Mouse (Mus musculus) T-helper 2 cell (primary cell): ENCODE data around the gene Itgb2.

ENCODE experiments used
- in situ Hi-C: fragments of 300-600 bp; cut with MboI, MseI; formaldehyde crosslinking; loops from one replicate; pipeline ENCODE4 v1.15.1; 2025; ENCODE audit warnings: high pct_unique_total_duplicates

Itgb2 gene

DNA sequence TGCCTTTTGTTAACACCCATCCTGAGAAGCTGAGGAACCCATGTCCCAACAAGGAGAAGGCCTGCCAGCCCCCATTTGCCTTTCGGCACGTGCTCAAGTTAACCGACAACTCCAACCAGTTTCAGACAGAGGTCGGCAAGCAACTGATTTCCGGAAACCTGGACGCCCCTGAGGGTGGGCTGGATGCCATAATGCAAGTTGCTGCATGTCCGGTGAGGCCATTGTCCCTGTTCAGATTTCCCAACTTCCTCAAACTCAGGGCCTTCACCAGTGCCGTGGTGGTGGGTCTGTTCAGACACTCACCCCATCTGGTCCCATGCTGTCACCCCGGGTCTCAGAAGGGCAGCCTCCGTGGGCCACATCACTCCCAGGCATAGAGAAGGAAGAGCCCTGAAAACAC lies 18.5 kb downstream of the Itgb2 start:
- in situ Hi-C loops, result no loop called here

DNA sequence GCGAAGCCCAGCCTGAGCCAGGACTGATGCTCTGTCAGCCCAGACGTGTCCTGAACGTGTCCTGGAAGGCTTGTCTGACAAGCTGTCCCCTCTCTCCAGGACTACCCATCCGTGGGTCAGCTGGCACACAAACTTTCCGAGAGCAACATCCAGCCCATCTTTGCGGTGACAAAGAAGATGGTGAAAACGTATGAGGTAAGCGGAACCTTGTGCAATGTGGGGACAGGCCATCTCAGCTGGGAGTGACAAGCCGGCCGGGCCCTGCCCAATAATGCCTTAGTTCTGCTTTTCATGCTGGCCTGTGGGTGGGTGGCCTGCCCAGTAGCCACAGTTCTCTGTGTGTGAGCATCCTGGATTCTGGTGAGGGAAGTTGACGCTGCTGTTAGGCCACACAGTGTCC lies 20.8 kb downstream of the Itgb2 start:
- in situ Hi-C loops, result loop anchor here (10.0 kb wide), 1 partner anchor 1046 kb away; no protein-coding TSS in a partner anchor

DNA sequence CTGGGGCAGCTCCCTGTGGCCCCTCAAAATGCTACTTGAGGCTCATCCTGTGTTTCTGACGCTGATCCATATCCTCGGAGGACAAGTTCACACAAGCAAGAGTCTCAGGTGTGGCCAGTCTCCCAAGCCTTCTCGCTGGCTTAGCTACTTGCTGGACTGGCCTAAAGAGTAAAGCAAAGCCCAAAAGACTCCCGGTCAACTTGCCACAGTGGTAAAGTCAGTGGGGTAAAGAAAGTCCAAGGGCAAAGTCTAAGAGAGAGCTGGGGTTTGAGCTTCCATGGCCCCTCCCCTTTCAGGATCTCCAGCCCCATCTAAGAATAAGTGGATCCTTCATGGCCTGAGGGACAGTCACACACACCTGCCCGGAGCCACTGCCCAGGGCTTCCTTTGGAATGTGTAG lies 22.1 kb downstream of the Itgb2 start:
- in situ Hi-C loops, result loop anchor here (10.0 kb wide), 1 partner anchor 1047 kb away; no protein-coding TSS in a partner anchor

DNA sequence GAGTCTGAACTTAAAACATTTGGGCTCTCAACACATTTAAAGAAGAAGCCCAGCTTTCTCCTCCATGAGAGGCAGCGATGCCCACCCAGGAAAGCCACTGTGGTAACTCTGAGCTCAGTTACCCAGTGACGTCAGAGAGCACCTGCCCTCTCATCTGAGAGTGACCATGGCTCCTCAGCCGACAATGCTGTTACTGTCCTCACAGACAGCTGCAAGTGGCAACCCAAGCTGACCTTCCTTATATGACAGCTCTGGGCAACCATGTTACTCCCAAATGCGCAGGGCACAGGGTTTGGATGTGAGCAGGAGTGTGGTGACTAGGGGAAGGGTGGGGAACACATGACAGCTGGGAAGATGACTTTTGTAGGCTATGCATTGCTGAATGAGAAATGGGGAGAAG lies 23.2 kb downstream of the Itgb2 start:
- in situ Hi-C loops, result loop anchor here (10.0 kb wide), 1 partner anchor 1048 kb away; no protein-coding TSS in a partner anchor

DNA sequence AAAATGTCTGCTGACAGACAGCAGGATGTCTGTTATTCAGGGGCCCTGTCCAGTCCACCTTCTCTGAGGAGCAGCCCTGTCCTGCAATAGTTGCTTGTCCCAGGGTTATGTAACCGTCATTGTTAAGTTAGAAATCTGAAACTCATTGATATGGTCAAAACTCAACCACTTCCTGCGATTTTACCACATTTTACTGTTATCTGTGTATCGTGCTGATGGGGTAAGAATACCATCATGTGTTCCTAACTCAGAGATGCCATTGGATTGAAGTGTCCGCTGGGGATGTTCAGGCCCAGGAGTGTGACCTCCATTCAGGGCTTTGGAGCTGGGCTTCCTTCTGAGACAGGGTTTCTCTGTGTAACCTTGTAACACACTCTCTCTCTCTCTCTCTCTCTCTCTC lies 24.9 kb downstream of the Itgb2 start:
- in situ Hi-C loops, result loop anchor here (10.0 kb wide), 1 partner anchor 1050 kb away; no protein-coding TSS in a partner anchor

DNA sequence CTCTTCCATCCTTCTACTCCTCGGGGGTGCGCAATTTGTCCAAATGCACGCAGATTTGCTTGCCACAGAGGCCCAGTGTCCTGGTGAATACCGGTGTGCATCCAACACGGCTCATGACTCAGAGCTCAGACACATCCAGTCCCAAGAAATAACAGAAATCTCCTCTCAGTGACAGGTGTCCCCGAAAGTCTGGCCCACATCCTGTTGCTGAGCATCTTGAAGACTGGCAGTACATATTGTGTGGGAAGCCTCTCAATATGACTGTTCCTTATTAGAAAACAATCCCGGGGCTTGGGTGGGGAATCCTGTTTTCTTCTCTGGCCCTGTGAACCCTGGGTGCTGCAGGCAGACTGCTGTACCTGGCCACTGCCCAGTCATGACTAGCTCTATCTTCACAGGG lies 26.6 kb downstream of the Itgb2 start:
- in situ Hi-C loops, result loop anchor here (10.0 kb wide), 1 partner anchor 1052 kb away; no protein-coding TSS in a partner anchor

DNA sequence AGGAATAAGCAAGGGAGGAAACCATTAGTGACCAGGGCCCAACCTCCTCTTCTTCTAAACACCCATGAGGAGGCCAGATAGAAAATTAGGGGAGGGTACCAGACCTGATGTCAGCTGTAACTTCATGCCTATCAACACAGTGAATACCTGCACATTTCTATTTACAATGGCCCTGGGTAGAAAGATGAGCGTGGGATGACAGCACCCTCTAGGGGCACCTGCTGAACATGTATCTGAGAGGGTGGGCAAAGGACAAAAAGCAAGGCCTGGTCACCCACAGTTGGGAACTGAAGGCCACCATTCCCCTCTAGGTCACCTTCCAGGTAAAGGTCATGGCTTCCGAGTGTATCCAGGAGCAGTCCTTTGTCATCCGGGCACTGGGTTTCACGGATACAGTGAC lies 27.6 kb downstream of the Itgb2 start:
- in situ Hi-C loops, result loop anchor here (10.0 kb wide), 1 partner anchor 1053 kb away; no protein-coding TSS in a partner anchor

DNA sequence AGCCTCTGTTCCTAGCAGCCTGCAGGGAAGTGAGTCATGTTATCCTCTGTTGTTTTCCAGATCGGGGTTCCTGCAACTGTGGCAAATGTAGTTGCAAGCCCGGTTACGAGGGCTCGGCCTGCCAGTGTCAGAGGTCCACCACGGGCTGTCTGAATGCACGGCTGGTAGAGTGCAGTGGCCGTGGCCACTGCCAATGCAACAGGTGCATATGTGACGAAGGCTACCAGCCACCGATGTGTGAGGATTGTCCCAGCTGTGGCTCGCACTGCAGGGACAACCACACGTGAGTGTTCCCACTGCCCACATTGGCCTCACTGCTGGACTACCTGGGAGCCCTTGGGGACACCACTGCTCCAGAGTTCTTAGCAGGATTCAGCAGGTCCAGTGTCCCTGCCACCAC lies 30.0 kb downstream of the Itgb2 start:
- in situ Hi-C loops, result loop anchor here (5.0 kb wide), 1 partner anchor 43 kb away; the partner anchor contains the start of gene Fam207a

DNA sequence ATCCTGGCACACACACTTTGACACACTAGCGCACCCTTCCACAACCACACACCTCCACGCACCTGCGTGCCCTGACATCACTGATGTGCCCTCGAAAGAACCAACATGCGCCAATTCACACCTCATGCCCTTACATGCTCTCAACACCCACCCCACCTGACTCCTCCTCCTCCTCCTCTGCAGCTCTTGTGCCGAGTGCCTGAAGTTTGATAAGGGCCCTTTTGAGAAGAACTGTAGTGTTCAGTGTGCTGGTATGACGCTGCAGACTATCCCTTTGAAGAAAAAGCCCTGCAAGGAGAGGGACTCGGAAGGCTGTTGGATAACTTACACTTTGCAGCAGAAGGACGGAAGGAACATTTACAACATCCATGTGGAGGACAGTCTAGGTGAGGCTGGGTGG lies 30.8 kb downstream of the Itgb2 start:
- in situ Hi-C loops, result loop anchor here (5.0 kb wide), 1 partner anchor 44 kb away; the partner anchor contains the start of gene Fam207a

DNA sequence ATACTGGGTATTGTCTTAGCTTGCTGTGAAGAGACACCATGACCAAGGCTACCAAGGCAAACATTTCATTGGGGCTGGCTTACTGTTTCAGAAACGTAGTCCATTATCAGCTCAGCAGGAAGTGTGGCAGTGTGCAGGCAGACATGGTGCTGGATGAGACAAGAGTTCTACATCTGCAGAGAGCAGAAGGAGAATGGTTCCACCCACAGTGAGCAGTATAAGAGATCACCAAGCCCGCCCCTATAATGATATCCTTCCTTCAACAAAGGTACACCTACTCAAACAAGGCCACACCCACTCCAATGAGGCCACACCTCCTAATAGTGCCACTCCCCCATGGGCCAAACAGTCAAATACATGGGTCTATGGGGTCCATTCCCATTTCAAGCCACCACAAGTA lies 31.5 kb downstream of the Itgb2 start:
- in situ Hi-C loops, result loop anchor here (5.0 kb wide), 1 partner anchor 44 kb away; the partner anchor contains the start of gene Fam207a

DNA sequence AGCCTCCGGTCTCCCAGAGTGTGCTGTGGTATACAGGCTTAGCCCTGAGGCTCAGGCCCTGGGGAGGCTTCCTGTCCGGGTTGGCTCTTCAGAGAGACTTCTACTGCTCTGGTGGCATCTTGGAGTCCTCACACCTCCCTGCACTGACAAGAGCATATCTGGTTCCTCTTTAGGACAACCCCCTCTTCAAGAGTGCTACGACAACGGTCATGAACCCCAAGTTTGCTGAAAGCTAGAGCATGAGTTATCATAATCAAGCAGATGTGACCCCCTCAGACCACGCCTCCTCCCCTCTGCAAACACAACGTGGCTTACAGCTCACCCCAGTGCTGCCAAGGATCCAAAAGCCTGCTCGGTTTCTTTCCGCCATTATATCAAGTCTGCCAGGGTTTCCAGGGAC lies 35.0 kb downstream of the Itgb2 start:
- in situ Hi-C loops, result no loop called here

DNA sequence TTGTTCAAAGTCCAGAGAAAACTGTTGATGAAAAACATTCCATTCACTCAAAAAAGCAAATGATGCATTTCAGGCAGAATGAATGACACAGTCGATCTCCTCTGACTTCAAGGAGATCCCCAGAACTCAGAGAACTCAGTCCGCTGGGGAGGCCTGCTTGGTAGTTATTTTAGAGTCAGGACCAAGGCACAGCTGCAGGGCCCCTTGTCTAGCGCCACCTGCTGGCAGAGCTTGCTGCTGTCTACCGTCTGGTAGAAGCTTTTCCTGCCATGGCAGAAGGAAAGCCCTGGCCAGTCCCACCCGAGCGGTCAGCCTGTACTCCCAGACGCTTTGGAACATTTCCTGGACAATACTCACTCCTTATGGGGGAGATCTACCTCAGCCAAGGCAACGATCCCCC lies 36.6 kb downstream of the Itgb2 start:
- in situ Hi-C loops, result no loop called here

DNA sequence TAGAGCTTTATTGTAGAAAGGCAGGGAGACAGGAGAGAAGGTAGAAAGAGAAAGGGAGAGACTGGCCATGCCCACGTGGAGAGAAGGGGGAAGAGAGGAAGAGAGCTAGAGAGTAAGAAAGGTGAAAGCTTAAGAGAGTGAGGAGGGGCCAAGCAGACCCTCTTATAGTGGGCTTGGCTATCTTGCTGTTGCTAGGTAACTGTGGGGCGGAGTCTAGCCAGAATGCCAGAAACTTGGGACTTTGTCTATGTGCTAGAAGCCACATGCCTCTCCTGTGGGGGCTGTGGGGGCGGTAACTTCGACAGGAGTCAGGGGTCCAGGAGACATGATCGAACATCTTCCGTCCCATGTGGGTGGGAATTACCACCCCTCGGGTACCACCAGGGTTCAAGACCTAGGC lies 39.4 kb downstream of the Itgb2 start:
- in situ Hi-C loops, result no loop called here

DNA sequence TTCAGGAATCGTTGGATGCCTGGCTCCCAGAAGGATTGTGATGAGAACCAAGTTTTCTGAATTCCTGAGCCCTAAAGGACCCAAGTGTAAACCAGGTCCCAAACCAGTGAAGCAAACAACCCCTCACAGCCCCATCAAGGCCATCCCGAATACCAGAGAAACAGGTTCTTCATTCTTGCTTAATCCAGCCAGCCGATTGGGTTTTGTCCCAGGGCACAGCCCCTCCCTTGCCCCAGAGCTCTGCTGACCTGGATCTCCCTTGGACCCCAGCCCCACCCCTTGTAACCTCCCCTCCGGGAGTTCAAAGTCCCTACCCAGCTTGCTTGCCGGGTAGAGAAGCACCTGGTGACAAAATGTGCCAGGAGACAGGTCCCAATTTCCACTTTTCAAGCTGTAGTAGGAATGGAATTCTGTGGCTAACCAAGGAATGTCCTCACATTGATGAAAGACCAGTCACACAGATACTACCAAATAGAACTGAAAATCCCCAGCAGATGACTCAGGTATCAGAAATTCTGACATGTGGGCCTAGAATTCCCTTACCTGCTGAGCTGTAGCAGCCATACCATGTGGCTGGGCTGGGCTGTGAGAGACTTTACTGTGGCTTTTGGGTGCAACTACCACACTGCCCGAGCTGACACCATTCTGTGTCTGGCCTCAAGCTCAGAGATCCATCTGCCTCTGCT lies 40.1 kb downstream of the Itgb2 start:
- in situ Hi-C loops, result no loop called here

DNA sequence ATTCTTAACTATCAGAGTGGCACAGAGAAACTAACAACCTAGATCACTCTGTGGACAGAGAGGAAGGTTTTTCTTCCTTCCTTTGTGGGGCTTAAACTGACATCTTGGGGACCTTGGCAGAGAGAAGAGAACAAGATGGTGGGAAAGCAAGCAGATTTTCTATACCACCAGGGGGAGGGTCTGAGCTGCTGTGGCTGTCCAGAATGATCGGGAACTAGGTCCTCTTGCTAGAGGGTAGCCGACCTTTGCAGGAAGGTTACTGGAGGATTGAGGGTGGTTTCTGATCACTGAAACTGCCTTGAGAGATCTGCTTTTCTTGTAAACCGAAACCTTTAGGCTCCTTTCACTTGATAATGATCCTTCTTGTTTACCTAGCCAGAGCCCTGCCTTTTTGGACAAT lies 42.2 kb downstream of the Itgb2 start:
- in situ Hi-C loops, result no loop called here

DNA sequence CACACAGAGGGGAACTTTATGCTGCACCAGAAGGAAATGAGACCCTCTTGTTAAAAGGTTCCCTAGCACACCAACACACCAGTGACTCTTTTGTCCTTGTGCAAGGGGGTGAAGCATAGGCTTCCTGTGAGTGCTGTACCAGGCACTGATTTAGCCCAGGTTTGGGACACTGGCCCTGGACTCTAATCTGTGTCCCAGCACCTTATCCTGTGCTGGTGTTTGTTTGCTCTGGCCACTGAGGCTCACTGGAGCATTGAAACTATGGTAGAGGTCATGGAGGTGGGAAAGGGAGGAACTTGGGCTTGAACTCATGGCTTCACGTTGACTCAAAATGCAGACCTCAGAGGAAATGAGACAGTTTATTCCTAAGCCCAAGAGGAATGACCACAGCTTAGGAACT lies 43.1 kb downstream of the Itgb2 start:
- in situ Hi-C loops, result no loop called here

DNA sequence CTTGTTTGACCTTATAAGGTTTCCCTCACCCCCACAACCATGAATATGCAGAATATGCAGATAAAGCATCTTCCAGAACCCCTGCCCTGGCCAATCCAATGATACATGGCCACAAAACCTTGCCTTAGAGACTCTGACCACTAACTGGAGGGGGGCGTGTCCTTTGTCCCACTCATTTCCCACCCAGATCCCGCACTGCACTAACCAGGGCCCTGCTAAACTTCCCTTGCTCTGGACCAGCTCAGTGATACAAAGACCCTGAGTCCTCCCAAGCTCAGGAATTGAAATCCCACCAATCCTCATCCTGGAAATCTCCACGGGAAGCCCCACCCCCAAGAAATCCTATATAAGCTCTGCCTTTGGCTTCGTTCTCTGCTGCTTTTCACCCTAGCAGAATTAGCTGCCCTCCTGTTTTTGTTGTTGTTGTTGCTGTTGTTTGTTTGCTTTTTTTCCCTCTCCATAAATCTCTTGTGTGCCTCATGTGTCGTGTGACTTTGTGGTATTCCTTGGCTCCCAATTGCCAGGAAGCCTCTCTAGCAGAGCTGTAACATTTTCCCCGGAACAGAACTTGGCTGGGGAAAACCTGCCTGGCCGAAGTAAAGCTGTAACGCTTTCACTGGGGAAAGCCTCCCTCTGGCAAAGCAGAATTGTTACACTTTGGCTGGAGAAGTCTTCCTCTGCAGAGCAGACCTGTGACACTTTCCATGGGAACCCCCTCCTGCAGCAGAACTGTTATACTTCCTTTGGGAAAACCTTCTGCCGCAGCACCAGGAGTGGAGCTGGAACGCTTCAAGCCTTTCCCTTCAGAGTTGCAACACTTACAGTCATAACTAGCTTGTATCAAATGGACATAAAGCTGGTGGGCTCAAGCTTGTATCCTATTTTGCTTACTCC lies 50.2 kb downstream of the Itgb2 start:
- in situ Hi-C loops, result loop anchor here (10.0 kb wide), 1 partner anchor 1265 kb away; no protein-coding TSS in a partner anchor

DNA sequence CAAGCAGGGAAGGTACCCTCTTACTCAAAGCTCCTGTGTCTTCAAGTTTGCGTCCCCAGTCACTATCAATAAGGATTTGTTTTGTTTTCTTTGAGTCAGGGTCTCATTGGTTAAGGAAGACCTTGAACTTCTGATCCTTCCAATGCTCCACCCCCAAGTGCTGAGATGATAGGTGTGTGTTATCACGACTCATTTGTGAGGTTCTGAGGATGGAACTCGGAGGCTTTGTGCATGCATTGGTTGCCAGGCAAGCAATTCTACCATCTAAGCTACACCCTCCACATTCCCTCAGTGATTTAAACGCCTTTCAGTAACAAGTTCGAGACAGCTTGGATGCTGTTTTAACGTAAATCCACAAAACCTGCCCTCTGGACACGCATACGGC lies 51.0 kb downstream of the Itgb2 start:
- in situ Hi-C loops, result loop anchor here (10.0 kb wide), 1 partner anchor 1266 kb away; no protein-coding TSS in a partner anchor

DNA sequence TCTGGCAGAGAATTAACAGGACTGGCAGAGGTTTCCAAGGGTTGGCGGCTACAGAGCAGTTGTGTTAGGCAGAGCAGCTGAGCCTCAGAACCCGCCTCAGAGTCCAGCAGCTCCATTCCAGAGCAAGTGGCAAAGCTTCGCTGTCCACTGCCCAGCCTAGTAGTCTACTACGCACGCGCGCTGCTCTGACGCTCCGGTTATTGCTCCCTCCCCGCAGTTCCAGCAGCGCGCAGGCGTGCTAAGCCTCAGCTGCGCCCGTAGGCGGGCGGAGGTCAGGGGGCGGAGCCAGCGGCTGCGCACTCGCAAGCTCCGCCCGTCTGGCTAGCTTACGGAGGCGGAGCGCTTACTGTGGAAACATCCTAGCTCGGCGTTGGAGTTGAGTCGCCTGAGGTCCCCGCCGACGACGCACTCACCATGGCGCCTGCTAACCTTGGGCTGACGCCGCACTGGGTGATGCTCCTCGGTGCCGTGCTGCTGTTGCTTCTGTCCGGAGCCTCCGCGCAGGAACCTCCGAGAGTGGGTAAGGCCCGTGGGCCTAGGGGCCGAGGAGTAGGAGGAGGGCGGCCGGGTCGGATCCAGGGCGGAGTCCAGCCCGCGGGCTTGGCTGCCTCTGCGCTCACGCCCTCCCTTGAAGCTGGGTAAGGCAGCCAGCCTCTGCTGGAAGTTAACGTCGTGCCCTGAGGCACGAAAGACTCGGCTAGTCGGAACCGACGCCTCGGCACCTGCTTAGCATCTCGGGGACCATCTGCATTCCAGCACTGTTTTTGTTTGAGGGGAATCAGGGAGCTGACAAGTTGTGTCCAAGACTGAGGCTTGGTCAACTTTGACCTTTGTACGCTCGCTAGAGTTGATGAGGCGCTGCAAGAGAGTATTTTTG lies 51.6 kb downstream of the Itgb2 start, which contains the start of gene Pttg1ip:
Pttg1ip (plus strand) TSS at position 313 of the 877 bp plus-strand sequence.
- in situ Hi-C loops, result loop anchor here (10.0 kb wide), 1 partner anchor 1267 kb away; no protein-coding TSS in a partner anchor

DNA sequence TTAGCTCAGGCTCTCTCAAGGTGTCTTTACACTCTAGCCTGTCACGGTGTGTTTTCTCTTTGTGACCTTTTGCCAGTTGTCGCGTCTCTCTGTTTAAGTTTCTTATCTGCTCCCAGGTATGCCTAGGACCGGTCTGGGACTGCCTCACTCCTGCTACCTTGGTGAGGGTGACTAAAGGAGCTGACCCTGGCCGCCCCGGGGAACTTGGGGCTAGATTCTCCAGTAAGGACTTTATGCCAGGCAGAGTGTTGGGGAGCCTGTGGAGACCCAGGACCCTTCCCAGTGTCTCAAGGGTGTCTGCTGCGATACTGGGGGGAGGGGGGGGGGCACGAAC lies 52.2 kb downstream of the Itgb2 start:
- in situ Hi-C loops, result loop anchor here (10.0 kb wide), 1 partner anchor 1267 kb away; no protein-coding TSS in a partner anchor

DNA sequence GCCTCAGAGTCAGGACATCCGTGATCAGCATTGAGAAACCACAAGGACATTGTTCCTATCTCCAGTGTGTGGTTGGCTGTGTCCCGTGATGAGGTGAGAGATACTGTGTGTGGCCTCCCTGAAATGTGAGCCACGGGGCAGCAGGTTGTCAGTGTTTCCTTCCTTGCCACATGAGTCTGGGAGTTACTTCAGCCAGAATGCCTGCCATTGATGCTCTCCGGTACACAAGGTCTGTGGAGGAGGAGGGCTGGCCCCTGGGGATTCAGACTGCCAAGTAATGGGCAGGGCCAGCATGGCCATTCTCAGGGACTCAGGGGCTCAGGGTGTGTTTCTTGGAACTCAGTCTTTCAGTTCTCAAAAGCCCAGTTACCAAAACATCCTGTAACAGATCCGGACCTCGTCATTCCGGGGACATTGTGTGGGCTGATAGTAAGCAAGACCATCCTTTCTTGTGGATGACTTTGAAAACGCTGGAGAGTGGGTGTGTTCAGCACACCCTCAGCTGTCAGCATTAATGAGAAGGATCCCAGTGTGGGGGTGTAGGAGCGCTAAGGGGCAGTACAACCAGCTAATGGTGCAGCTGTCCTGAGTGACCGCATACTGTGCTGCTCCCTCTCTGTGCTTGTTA lies 53.9 kb downstream of the Itgb2 start:
- in situ Hi-C loops, result loop anchor here (10.0 kb wide), 1 partner anchor 1269 kb away; no protein-coding TSS in a partner anchor
